Mouse (Mus musculus) kidney, adult 2 months (tissue): ENCODE data around the gene Phlpp1. TPM values are rescaled to one million over a fixed set of nuclear protein-coding genes. Genes with fewer than 3 reads are reported as not detected.

Experiments used
- DNase-seq: peaks from one replicate; pipeline ENCODE4 v3.0.0; 2021
- H3K27ac ChIP-seq: fragments of 200-500 bp; 2 replicates; pipeline ENCODE4 v1.5.1; 2012; ENCODE audit warnings: low read depth, low read length, control low read depth, inconsistent platforms; ENCODE audit not compliant: insufficient read depth
- H3K27me3 ChIP-seq: fragments of 200-500 bp; replicated peaks from 2 replicates; pipeline ENCODE4 v1.6.1; 2012; ENCODE audit warnings: mild to moderate bottlenecking, moderate library complexity, low read length, inconsistent platforms; ENCODE audit not compliant: control insufficient read depth, insufficient read depth
- H3K36me3 ChIP-seq: fragments of 200-500 bp; 2 replicates; pipeline ENCODE4 v1.6.1; 2012; ENCODE audit warnings: mild to moderate bottlenecking, moderate library complexity, low read length, inconsistent platforms; ENCODE audit not compliant: control insufficient read depth, insufficient read depth
- H3K4me1 ChIP-seq: fragments of 200-500 bp; 2 replicates; pipeline ENCODE4 v1.6.1; 2011; ENCODE audit warnings: low read length; ENCODE audit not compliant: control insufficient read depth, insufficient read depth
- H3K4me3 ChIP-seq: fragments of 200-500 bp; 2 replicates; pipeline ENCODE4 v1.5.1; 2011; ENCODE audit warnings: mild to moderate bottlenecking, low read depth, low read length, control low read depth; ENCODE audit not compliant: insufficient read depth
- CTCF ChIP-seq: fragments of 200-500 bp; conservative IDR thresholded peaks from 2 replicates; pipeline ENCODE4 v1.5.1; 2011; ENCODE audit warnings: low read depth, mild to moderate bottlenecking, control low read depth, low read length, moderate library complexity, mixed read lengths; ENCODE audit not compliant: insufficient read depth, insufficient read length
- POLR2A ChIP-seq: fragments of 200-500 bp; IDR thresholded peaks from one replicate; pipeline ENCODE4 v1.6.1; 2011; ENCODE audit warnings: low read depth, low read length, control low read depth
- WGBS: fragments of 180-500 bp; shearing (Covaris S2); methylation state at CpG from one replicate; pipeline ENCODE4 v1.1.7; 2018; 5-methylcytosine and 5-hydroxymethylcytosine counted together
- polyA plus RNA-seq: library from polyadenylated mRNA; depleted of rRNA; stranded (reverse); fragments of >200 nt; gene quantifications from 2 replicates; pipeline ENCODE4 v1.2.3, GENCODE M21; 2012

Phlpp1 gene
- polyA plus RNA-seq, 1 experiment, result 10.2 TPM

- Histone ChIP-seq H3K4me1 (peaks cover 3% of the 10 kb centered on the region; the same call in 1 of the 2 replicates), H3K4me3 (no peak overlapping the region), H3K36me3 (no peaks in the 10 kb centered on the region), H3K27ac (no peak overlapping the region), H3K27me3 (no peaks in the 10 kb centered on the region)
- 61% methylated on average over 4 of the region's 4 CpGs for WGBS
- TF ChIP-seq POLR2A (no peak), CTCF (no peak)
- DNase-seq, result no peak
Measured at GRCm38 (mm10) chr1:106168001-106168400, 3.6 kb upstream of the Phlpp1 start.

GRCm38 (mm10) chr1:106168801-106169200, 2.8 kb upstream of the Phlpp1 start:
- TF ChIP-seq POLR2A (no peak), CTCF (no peak)
- H3K27ac ChIP-seq, result no peak overlapping the region
- no peaks in the 10 kb centered on the region for H3K27me3 ChIP-seq
- H3K4me3 ChIP-seq, result no peak overlapping the region
- WGBS, result 45% methylated on average over 3 of the region's 3 CpGs
- H3K36me3 ChIP-seq, result no peaks in the 10 kb centered on the region
- no peak for DNase-seq
- peaks cover 6% of the 10 kb centered on the region; the same call in 1 of the 2 replicates for H3K4me1 ChIP-seq

- H3K4me3 ChIP-seq, result no peak overlapping the region
- TF ChIP-seq CTCF (no peak), POLR2A (no peak)
- no peaks in the 10 kb centered on the region for H3K36me3 ChIP-seq
- no peak overlapping the region for H3K27ac ChIP-seq
- no peaks in the 10 kb centered on the region for H3K27me3 ChIP-seq
- DNase-seq, result no peak
- WGBS, result 66% methylated on average over 5 of the region's 5 CpGs
- peaks cover 8% of the 10 kb centered on the region; the same call in 1 of the 2 replicates for H3K4me1 ChIP-seq
Measured at GRCm38 (mm10) chr1:106169741-106170265, 1.7 kb upstream of the Phlpp1 start.

GRCm38 (mm10) chr1:106172301-106172930, 864 bp downstream of the Phlpp1 start:
- under 1% methylated on average over 77 of the region's 77 CpGs for WGBS
- no peaks in the 10 kb centered on the region for H3K27me3 ChIP-seq
- peak overlapping the region; percentile 70 for H3K27ac ChIP-seq
- peaks cover 8% of the 10 kb centered on the region; the same call in 1 of the 2 replicates for H3K4me1 ChIP-seq
- DNase-seq, result peak; percentile 58
- no peaks in the 10 kb centered on the region for H3K36me3 ChIP-seq
- no peak for TF ChIP-seq CTCF
- no peak for TF ChIP-seq POLR2A
- peak overlapping the region; percentile 96 for H3K4me3 ChIP-seq

- H3K36me3 ChIP-seq, result no peaks in the 10 kb centered on the region
- H3K27me3 ChIP-seq, result no peaks in the 10 kb centered on the region
- DNase-seq, result peak; percentile 24
- peaks cover 8% of the 10 kb centered on the region; the same call in 1 of the 2 replicates for H3K4me1 ChIP-seq
- TF ChIP-seq CTCF (no peak), POLR2A (no peak)
- no peak overlapping the region for H3K27ac ChIP-seq
- peak overlapping the region; percentile 96 for H3K4me3 ChIP-seq
- WGBS, result 1% methylated on average over 47 of the region's 47 CpGs
Measured at GRCm38 (mm10) chr1:106172931-106173371, 1.4 kb downstream of the Phlpp1 start.

- Histone ChIP-seq H3K4me3 (peak overlapping the region; percentile 96), H3K27ac (no peak overlapping the region), H3K4me1 (peaks cover 8% of the 10 kb centered on the region; the same call in 1 of the 2 replicates), H3K27me3 (no peaks in the 10 kb centered on the region), H3K36me3 (no peaks in the 10 kb centered on the region)
- TF ChIP-seq POLR2A (no peak), CTCF (no peak)
- no peak for DNase-seq
- WGBS, result 41% methylated on average over 9 of the region's 9 CpGs
Measured at GRCm38 (mm10) chr1:106173621-106174156, 2.1 kb downstream of the Phlpp1 start.

GRCm38 (mm10) chr1:106174598-106174997, 3.0 kb downstream of the Phlpp1 start:
- Histone ChIP-seq H3K4me3 (no peak overlapping the region), H3K27me3 (no peaks in the 10 kb centered on the region), H3K36me3 (no peaks in the 10 kb centered on the region), H3K4me1 (peaks cover 8% of the 10 kb centered on the region; the same call in 1 of the 2 replicates), H3K27ac (no peak overlapping the region)
- no peak for TF ChIP-seq CTCF
- TF ChIP-seq POLR2A, result no peak
- no peak for DNase-seq
